Mouse (Mus musculus) 3T3-L1 (cell line): ENCODE results near the gene Smad6.

Experiments used
- DNase-seq: peaks from one replicate; pipeline ENCODE4 v3.0.0-alpha.2; 2015; ENCODE audit warnings: low read depth, low spot score

Gene Smad6

DNA sequence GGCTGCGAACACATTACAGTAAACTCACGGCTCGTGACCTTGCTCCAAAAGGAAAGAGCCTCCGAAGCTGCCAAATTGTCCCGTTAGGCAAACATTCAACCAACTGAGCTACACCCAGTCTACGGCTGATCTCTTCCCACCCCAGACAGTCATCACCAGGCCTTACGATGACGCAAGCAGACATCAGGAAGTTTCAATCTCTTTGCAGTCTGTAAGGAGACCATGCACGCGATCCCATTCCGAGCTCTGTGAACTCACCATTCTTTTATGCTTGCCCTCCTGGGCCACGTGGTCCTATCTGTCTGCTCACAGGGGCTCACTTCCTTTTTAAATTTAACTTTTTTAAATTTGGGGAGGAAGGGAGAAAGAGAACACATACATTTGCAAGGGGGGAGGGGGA is 32.6 kb downstream of the Smad6 start:
- DNase-seq: no peak

DNA sequence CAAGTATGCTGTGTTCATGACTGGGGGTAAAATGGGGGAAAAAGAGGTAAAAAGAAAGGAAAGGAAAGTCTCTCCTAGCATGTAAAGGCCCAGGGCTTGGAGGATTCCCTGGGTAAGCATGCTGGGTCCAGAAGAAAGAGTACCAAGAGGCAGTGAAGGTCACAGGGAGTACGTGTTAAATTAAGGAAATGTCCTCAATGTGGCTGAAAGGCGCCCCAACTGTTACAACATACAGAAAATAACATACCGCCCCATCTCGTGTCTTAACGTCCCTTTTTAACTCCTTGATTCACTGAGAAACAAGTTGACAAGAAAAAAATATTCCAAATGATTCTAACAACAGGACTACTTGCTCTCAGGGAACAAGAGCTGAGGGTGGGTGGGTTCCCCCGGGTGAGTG is 36.7 kb downstream of the Smad6 start:
- no peak for DNase-seq

DNA sequence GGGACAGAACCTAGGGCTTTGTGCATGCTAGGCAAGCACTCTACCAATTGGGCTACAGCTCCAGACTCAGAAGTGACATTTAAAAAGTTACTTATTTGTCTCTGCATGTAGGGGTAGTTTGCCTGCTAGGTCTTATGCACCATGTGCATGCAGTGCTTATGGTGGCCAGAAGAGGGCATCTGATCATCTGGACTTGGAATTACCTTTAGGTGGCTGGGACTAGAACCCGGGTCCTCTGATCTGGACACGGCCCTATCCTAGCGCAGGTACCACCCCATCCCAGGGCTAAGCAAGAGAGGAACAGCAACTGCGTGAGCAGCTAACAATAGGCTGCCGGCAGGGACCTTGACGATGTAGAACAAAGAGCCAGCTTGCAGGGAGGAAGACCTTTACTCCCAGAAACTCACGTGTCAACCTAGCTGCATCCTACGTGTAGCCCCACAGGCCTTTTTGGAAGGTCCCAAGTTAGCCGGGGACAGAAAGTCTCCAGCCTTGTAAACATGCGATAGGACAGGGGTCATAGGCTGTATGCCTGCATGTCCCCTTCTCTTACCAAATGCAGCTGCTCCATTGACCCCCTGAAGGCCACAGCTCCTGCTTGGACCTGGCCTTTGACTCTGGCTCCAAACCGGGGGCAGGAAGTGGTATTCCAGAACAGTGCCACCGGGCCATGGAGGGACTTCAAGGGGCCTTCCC is 38.8 kb downstream of the Smad6 start:
- DNase-seq: peak; percentile 37

DNA sequence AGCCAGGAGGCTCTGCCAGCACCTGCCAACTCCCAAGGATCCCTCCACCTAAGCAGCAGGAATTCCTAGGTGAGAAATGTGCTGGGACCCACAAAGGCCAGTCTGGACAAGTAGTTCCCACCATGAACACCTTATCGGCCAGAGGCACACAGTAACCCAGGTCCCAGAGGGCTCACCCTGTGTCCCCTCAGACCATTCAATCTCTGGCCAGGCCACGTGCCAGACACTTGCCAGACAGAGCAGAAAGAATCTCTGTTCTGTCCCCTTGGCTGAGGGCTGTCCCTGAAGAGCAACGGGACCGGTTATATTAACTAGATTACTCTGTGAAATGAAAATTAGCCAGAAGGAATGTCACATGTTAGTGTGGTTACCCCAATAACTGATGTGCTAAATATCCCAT is 39.9 kb downstream of the Smad6 start:
- DNase-seq: no peak

DNA sequence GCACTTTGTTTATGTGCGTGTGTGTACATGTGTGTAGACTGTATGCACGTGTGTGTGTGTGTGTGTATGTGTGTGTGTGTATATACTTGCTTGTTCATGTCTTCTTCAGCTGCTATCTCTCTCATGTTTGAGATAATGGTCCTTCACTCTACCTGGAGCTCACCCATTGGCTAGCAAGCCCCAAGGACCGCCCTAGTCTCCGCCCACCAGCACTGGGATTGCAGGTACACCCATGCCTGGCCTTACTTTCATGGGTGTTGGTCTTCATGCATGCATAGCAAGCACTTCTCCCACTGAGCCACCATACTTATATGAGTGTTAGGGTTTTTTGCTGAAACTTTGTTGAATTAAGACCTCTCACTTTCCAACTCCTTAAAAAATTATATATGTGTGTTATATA is 40.5 kb downstream of the Smad6 start:
- DNase-seq: peak; percentile 21

DNA sequence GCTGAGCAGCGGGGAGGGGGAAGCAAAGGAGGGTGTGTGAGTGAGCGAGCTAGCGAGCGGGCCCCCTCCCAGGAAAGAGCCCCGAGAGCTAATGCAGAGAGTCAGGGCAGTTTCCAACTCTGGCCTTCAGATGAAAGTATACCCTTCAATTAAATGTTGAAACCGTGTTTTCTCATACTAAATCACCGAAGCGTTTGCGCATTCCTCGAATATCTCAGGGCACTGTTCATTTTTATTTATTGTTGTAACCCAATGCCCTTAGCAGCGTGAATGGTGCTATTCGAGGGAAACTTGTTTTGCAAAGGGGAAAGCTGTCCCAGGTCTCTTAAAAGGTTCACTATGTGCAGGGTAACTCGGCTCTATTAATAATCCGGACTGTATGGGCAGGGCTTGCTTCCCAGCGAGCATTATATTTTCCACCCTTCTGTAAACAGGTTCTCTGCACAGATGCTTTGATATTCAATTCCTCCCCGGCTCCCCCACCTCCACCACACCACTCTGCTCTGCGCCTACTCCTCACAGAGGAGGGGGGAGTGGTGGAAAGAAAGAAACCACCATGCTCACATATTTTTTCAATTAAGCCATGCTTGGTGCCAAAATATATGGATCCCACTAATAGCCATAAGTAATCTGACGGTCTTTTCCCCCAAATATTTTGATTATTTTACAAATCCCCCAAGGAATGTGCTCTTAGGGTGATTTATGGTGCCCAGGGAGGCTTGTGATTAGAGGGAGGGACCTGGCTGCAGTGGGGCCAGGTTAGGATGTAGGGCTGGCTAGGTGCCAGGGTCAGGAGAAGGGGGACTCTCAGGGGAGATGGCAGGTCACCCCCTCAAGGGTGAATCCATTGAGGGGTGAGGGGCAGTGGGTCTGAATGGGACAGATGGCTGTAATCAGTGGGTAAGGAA is 41.4 kb downstream of the Smad6 start:
- peak; percentile 77 for DNase-seq

DNA sequence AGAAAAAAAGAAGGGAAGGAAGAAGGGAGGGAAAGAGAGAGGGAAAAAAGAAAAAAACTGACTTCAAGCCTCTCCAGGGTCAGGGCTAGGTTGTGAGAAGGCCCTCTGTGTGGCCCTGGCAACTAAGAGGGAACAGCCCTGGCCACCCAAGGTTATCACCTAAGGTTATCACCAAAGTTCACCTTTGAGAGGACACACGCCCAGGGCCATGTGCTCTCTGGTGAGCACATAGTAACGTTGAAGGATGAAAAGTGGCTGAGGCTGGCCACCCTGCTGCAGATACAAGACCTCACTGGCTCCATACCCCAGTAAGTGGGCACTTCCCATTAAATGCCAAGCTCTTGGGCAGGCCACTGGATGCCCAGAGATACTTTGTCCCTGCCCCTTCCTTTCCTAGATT is 42.6 kb downstream of the Smad6 start:
- no peak for DNase-seq

DNA sequence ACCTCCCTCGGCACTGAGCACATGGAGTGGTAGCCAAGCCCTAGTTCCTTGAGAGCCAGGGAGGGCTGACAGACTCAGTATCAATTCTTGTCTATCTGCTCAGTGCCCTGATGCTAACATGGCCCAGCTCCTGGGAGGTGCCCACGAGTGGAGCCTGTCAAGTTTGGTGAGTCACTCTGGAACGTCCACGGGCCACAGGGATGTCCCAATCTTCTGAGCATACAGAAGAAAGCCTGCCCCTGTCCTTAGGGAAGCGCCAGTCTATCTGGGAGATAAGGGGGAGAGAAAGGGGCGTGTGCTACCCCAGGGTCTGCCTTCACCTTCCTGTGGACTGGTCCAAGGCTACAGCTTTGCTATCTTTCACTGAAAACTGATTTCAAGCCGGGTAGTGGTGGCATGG is 43.2 kb downstream of the Smad6 start:
- peak; percentile 43 for DNase-seq

DNA sequence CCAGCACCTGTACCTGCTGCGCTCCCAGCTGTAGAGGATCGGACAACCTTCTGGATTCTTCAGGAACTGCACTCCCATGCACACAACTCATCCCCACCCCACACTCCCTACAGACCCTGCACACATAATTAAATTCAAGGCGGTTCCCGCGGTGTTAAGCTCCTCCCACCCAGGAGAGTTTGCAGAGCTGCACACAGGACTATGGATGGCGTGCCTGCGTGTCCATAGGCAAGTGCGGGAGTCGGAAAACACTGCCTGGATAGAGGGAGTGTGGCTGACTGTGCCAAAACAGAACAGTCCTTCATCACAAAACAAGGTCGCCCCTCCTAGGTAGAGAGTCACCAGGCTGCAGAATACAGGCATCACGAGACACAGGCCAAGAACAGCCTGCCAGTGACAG is 45.9 kb downstream of the Smad6 start:
- DNase-seq: no peak

DNA sequence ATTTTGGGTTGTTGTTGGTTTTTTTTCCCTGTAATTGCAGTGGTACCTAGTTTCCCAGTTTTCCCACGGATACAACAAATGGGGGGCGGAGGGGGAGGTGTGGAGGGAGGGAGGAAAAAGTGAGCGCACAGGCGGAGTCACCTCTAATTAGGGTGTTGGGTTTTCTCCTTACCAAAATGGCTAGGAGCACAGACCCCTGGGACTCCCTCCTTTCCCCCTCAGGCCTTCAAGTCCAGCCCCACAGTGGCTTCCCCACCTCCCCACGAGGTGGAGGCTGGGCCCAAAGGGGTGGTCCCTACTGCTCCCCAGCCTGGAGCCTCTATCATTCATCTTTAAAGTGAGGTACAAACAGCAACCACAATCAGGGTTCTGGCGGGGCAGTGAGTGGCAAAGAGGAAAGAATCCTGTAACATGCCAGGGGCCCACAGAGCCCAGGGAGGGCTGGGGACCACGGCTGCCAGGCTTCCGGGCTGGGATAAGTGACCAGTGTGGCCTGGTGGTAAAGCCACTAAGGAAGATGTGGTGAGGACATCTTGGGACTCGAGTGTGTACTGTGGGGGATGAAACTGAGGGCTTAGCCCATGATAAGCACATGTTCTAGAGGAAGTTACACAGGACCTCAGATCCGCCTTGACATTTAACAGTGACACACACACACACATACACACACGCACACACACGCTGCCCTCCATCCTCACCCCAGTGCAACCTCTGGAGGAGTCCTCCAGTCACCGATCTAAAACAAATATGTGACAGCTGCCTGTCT is 47.4 kb downstream of the Smad6 start:
- DNase-seq: no peak

DNA sequence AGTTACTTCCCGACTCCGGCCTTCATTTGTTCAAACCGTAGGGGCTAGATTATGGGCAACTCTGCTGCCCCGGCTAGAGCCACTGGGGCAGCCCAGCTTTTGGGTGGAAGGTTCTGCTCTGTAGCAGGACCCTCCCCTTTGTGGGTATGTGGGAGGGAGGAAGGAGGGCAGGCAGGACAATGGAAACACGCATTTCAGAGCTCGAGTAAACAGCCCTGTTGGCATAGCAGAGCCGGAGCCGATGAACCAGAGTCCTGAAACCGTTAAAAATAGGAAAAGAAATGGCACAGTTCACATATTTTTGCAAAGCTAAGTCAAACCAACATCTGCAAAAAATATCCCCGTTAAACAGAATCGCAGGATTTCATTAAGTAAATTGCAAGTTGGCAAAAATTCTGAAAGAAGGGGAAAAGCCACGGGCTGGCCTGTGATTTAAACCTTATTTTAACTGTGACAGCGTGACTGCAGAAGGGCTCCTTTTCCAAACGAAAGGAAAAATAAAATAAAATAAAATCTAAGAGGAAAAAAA is 48.1 kb downstream of the Smad6 start:
- no peak for DNase-seq

DNA sequence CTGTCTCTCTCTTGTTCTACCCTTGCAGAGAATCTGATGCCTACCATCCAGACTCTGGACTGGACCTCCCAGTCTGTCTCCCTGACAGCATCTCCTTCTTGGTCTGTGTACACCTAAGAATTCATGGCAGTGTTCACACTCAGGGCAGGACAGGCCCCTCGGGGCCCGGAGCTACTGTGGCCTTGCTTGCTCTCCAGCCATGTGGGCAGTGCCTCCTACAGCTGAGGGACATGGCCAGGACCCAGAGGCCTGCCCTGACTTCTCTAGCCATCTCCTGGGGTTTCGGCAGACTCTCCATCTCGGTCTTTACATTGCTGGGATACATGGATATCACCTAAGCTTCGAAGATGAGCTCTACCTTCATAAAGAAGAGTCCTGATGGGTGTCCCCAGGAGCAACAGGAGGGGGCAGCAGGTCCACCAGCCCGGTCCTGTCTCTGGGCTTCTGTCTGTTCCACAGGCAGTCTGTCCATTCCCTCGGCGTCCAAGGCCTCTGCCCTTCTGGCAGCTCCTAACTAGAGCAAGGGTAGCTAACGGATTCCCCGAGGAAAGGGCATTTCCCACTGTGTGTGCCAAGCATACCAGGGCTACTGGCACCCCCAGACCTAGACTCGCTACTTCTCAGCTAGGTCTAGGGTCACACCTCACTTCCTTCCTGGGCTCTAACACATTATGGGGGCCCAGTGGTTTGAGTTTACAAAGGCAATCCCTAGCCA is 49.1 kb downstream of the Smad6 start:
- DNase-seq: no peak

DNA sequence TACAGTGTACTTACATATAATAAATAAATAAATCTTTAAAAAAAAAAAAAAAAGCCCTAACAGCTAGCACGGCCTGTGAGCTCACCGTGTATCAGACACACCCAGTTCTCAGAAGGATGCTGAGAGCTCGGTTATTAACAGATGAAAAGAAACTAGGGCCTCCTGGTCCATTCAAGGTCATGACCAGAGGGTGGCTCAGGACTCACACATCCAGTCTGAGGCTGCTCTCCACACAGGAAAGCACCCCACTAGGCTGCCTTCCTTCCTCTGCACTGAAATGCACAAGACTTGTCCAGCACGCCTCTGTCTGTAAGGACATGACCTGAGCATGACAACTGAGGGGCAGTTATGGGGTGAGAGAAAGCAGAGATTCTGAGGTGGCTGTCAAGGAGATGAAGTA is 50.3 kb downstream of the Smad6 start:
- DNase-seq: no peak

DNA sequence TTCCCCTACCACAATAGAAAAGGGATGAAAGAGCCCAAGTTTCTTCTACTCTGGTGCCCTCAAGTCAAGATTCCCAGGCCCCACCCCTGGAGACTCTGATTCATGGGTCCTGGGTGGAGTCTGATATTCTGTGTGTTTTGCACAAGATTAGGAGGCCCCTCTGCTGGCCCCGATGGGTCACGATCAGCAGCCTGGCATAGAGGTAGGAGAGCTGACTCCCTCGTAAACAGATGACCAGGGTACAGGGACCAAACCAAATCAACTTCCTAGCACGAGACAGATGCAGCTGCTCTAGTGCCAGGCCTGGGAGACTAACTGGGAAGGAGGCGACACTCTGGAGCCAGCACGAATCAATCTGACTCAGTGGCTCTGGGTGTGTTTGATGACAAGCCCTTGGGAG is 51.0 kb downstream of the Smad6 start:
- DNase-seq: peak; percentile 61

DNA sequence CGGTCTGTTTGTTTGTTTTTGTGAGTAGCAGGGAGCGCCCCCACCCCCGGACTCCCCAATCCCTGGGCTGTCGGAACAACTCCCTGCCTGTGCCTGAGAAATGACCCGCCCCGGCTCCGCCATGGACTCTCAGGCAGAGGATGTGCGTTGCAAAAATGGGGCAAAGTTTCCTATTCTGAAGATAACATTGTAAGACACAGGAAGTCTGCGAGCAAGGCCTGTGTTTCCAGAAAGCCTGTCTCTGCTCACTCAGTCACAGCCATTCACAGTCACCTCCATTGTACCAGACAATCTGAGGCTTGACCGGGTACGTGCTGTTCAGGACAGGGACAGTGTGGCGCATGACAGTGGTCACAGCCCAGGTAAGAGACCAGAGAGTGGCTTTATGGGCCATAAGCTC is 51.5 kb downstream of the Smad6 start:
- no peak for DNase-seq

DNA sequence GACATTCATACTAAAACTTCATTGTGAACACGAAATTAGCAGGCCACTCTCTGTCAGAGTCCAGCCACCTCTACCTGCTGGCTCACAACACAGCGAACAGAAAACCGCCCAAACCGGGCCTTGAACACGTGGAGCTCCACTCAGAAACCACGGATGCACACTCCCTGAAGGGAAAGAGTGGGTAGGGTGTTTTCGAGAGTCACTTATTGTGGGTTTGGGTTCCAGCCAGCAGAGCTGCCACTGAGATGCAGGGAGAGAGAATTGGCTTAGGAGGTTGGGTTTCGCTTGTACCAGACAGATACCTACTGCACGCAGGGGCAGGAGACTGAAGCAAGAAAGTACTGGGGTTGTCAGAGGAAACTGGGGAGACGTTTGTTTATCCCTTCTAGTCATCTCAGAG is 52.4 kb downstream of the Smad6 start:
- peak; percentile 54 for DNase-seq

DNA sequence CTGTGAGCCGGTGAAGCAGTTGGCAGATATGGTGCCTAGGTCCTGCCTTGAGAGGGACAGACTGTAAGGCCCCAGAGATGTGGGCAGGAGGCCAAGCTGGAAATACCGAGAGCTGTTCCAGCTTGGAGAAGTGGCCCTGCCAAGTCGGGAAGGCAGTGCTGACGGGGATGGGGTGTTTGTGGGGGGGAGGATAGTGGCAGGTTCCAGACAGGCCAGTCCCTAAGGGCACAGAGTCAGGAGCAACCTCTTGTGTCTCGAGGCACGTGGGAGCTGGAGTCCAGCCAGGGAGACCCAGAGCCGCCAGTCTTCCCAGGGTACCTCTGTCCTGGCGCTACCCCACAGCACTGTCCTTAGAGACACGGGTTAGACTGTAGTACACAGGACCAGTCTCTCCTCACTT is 53.3 kb downstream of the Smad6 start:
- peak; percentile 62 for DNase-seq

DNA sequence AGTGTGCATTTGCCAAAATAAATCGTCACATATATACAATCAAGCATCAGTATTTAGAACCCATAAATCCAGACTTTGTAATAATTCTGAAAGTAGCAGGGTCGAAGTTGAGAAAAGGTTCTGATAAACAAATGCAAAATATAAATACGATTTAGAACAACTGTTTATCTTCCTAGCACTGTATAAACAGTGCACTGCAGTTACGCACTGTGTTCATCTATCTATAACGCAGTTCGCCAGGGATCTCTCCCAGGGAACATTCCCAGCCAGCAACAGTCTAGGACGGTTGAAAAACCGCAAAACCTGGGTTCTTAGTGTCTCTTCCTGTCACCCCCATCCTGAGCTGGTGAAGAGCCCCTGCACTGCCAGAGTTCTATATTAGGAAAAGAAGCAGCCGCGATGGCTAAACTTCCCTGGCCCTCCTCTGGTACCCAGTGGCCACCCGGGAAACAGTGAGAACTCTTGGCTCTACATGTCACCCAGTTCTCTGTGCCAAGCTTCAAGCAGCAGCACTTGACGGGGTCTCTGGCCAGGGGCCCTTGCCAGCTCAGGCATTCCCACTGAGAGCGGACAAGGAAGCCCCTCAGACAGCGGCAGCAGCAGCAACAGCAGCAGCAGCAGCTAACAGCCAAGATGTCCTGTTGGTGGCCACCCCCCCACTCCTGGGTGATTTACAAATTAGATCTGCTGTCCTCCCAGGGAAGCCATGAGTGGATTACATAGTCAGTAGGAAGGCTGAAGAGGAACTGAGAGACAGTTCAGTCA is 54.3 kb downstream of the Smad6 start:
- DNase-seq: no peak

DNA sequence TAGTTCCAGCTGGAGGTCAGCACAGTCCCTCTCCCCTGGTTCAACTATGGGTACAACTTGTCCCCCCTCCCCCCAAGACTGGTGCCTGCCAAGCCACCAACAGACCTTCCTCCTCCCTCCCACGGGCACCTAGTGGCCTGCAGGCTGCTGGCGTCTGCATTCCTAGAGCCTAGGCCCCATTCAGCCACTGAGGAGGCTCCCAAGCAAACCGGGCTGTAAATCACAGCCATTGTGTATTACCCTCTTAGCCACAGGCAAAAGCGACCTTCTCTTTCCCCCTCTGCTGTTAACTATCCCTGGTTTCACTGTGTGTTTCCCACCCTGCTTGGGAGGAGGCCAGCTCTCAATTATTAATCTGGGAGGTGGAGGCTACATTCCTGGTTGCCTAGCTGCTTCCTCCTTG is 56.3 kb downstream of the Smad6 start:
- DNase-seq: no peak

DNA sequence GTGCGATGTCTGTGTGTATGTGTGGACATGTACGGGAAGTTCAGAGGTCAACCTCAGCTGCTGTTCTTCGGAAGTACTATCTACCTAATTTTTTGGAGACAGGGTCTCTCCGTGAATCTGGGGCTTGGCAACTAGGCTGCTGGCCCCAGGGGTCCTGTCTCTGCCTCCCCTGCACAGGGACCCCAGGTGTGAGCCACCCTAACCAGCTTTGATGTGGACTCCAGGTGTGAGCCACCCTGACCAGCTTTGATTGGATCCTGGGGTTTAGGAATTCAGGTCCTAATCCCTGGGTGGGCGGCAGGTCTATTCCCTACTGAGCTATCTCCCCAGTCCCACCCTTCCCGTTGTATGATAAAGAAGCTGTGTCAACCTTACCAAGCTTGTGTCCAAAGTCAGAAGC is 60.0 kb downstream of the Smad6 start:
- DNase-seq: no peak

DNA sequence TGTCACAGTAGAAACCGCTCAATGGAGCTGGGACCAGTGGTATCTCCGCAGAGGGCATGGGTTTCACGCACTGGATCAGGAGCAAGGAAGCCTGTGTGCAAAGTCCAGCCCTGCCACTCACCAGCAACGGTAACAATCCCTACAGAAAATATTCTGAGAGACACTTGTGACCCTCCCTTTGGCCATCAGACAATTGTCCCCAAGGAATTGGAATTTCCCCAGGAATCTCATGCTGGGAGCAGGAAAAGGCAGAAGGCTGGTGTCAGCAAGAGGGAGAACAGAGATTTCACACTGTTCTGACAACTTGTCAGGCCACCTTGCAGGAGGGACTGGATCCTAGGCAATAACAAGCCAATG is 61.1 kb downstream of the Smad6 start:
- no peak for DNase-seq
